Mouse (Mus musculus) liver, embryonic 15.5 days (tissue): ENCODE data around the gene Irx5. TPM values are rescaled to one million over a fixed set of nuclear protein-coding genes. Genes with fewer than 3 reads are reported as not detected.

Source experiments
- ATAC-seq: fragments of 200-750 bp; cut with Nextera tagmentation; 2 replicates; pipeline ENCODE4 v1.8.0; 2017; ENCODE audit warnings: moderate number of reproducible peaks, mild to moderate bottlenecking, moderate library complexity; ENCODE audit not compliant: insufficient read depth
- H3K27ac ChIP-seq: fragments of 300-500 bp; sonication (generic); replicated peaks from 2 replicates; pipeline ENCODE4 v1.5.1; 2015; ENCODE audit warnings: mild to moderate bottlenecking, inconsistent platforms
- H3K27me3 ChIP-seq: fragments of 300-500 bp; sonication (generic); 2 replicates; pipeline ENCODE4 v1.6.1; 2015; ENCODE audit warnings: mild to moderate bottlenecking, inconsistent platforms
- H3K36me3 ChIP-seq: fragments of 300-500 bp; sonication (generic); replicated peaks from 2 replicates; pipeline ENCODE4 v1.6.1; 2015; ENCODE audit warnings: moderate library complexity, mild to moderate bottlenecking, inconsistent platforms
- H3K4me1 ChIP-seq: fragments of 300-500 bp; sonication (generic); replicated peaks from 2 replicates; pipeline ENCODE4 v1.6.1; 2015; ENCODE audit warnings: inconsistent platforms
- H3K4me2 ChIP-seq: fragments of 300-500 bp; sonication (generic); 2 replicates; pipeline ENCODE4 v1.6.1; 2015; ENCODE audit warnings: moderate library complexity, mild to moderate bottlenecking, inconsistent platforms
- H3K4me3 ChIP-seq: fragments of 300-500 bp; sonication (generic); replicated peaks from 2 replicates; pipeline ENCODE4 v1.5.1; 2015; ENCODE audit warnings: mild to moderate bottlenecking, inconsistent platforms
- H3K9ac ChIP-seq: fragments of 300-500 bp; sonication (generic); 2 replicates; pipeline ENCODE4 v1.6.1; 2015; ENCODE audit warnings: moderate library complexity, mild to moderate bottlenecking, inconsistent platforms
- H3K9me3 ChIP-seq: fragments of 300-500 bp; sonication (generic); replicated peaks from 2 replicates; pipeline ENCODE4 v1.6.1; 2016; ENCODE audit warnings: inconsistent platforms
- WGBS: fragments of 180-500 bp; shearing (Covaris S2); methylation state at CpG from one replicate; pipeline ENCODE4 v1.1.7; 2015; ENCODE audit warnings: mixed read lengths; ENCODE audit not compliant: insufficient replicate concordance; 5-methylcytosine and 5-hydroxymethylcytosine counted together
- polyA plus RNA-seq: library from polyadenylated mRNA; unstranded; fragments of >200 nt; fragmentation: Nextera tagmentation; extraction: Ambion mirVana; gene quantifications from 2 replicates; pipeline ENCODE4 v1.2.1, GENCODE M21; 2015

The Irx5 gene
- polyA plus RNA-seq, 1 experiment from 2014 or later: not detected

- Histone ChIP-seq H3K4me1 (no peaks in the 10 kb centered on the region), H3K27ac (no peak overlapping the region), H3K4me3 (no peak overlapping the region), H3K9ac (no peak overlapping the region), H3K27me3 (peaks cover 17% of the 10 kb centered on the region; the same call in 1 of the 2 replicates), H3K36me3 (no peaks in the 10 kb centered on the region), H3K9me3 (no peaks in the 10 kb centered on the region), H3K4me2 (no peak overlapping the region)
- no peak for ATAC-seq
- WGBS: 33% methylated on average over 2 of the region's 2 CpGs
Observed at GRCm38 (mm10) chr8:92380571-92380970, 23.1 kb downstream of the Irx5 start.

- H3K4me2 ChIP-seq: no peak overlapping the region
- no peaks in the 10 kb centered on the region for H3K4me1 ChIP-seq
- no peak overlapping the region for H3K27ac ChIP-seq
- 0 out of 2 replicates have a peak, but pooled peaks cover 4% of the 10 kb centered on the region for H3K27me3 ChIP-seq
- no peaks in the 10 kb centered on the region for H3K36me3 ChIP-seq
- no peak for ATAC-seq
- 60% methylated on average over 4 of the region's 4 CpGs for WGBS
- H3K9ac ChIP-seq: no peak overlapping the region
- H3K4me3 ChIP-seq: no peak overlapping the region
- H3K9me3 ChIP-seq: no peaks in the 10 kb centered on the region
Observed at GRCm38 (mm10) chr8:92387893-92388292, 30.5 kb downstream of the Irx5 start.

- Histone ChIP-seq H3K9me3 (no peaks in the 10 kb centered on the region), H3K9ac (no peak overlapping the region), H3K4me2 (no peak overlapping the region), H3K27me3 (no peaks in the 10 kb centered on the region), H3K36me3 (no peaks in the 10 kb centered on the region), H3K4me1 (no peaks in the 10 kb centered on the region), H3K4me3 (no peak overlapping the region), H3K27ac (no peak overlapping the region)
- ATAC-seq: no peak
- WGBS: 46% methylated on average over 2 of the region's 2 CpGs
Observed at GRCm38 (mm10) chr8:92404218-92404617, 46.8 kb downstream of the Irx5 start.

DNA sequence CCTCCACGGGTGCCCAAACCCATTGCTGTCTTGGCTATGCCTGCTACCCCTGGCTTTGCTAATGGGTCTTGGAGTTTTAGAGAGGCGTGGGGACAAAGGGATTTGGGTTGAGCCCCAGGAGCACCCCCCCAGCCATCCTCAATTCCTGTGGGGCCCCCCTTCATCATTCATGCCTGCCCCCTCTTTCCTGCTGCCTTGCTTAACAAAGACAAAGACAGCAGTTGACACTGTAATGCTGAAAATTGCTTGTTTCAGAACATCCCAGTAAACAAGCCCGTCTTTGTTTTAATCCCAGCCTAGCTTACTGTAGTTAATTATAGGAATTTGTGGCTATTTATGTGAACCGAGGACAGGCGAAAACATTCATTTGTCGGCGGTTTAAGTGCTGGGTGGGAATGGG lies 50.7 kb downstream of the Irx5 start:
- Histone ChIP-seq H3K9ac (no peak overlapping the region), H3K4me1 (no peaks in the 10 kb centered on the region), H3K36me3 (no peaks in the 10 kb centered on the region), H3K9me3 (no peaks in the 10 kb centered on the region), H3K27ac (no peak overlapping the region), H3K4me3 (no peak overlapping the region), H3K27me3 (no peaks in the 10 kb centered on the region), H3K4me2 (no peak overlapping the region)
- 63% methylated on average over 7 of the region's 7 CpGs for WGBS
- ATAC-seq: no peak

GRCm38 (mm10) chr8:92413583-92413982 lies 56.2 kb downstream of the Irx5 start:
- no peaks in the 10 kb centered on the region for H3K9me3 ChIP-seq
- H3K36me3 ChIP-seq: no peaks in the 10 kb centered on the region
- H3K4me1 ChIP-seq: no peaks in the 10 kb centered on the region
- H3K4me3 ChIP-seq: no peak overlapping the region
- WGBS: 73% methylated on average over 6 of the region's 6 CpGs
- ATAC-seq: no peak
- H3K27me3 ChIP-seq: no peaks in the 10 kb centered on the region
- H3K27ac ChIP-seq: no peak overlapping the region
- H3K9ac ChIP-seq: no peak overlapping the region
- H3K4me2 ChIP-seq: no peak overlapping the region

DNA sequence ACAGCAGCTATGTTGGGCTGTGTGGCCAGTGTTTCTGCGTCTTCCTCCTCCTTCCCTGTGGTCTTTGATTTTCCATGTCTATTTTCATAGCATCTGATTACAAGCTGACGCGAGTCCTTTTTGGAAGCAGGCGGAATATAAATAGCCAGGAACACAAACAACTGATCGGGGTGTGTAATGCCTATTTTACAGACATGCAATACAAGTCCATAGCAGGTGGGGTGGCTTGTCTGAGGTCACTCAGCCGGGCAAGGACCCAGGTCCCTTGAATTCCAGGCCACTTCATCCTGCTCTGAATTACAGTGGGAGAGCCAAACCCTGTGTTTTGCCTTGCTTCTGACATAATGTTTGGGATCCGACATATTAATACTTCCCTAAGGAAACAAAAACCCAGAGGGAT lies 63.2 kb downstream of the Irx5 start:
- Histone ChIP-seq H3K4me3 (no peak overlapping the region), H3K36me3 (no peaks in the 10 kb centered on the region), H3K27ac (no peak overlapping the region), H3K4me1 (no peaks in the 10 kb centered on the region), H3K9me3 (no peaks in the 10 kb centered on the region), H3K4me2 (no peak overlapping the region), H3K27me3 (no peaks in the 10 kb centered on the region), H3K9ac (no peak overlapping the region)
- ATAC-seq: no peak
- 69% methylated on average over 7 of the region's 7 CpGs for WGBS
